Mouse (Mus musculus) olfactory bulb, adult 2 months (tissue): Measurements from ENCODE around the gene Scnm1.

Experiments used
- CTCF ChIP-seq: fragments of 200-500 bp; IDR thresholded peaks from 2 replicates; pipeline ENCODE4 v1.5.1; 2012; ENCODE audit warnings: low read depth, mild to moderate bottlenecking, low read length, moderate library complexity; ENCODE audit not compliant: insufficient read depth
- POLR2A ChIP-seq: fragments of 200-500 bp; IDR thresholded peaks from 2 replicates; pipeline ENCODE4 v1.6.1; 2012; ENCODE audit warnings: mild to moderate bottlenecking, low read depth, low read length, moderate library complexity; ENCODE audit not compliant: insufficient read depth

GRCm38 (mm10) chr3:95107898-95108297, 25.9 kb downstream of the Scnm1 start:
- TF ChIP-seq CTCF (no peak), POLR2A (no peak)
